Mouse (Mus musculus) cerebellum, postnatal 25 days (tissue): ENCODE measurements around the gene Klf12.
A peak's percentile ranks its signal among the peaks of the same experiment; 100 is the strongest.

ENCODE experiments used
- DNase-seq, 2 experiments: peaks; one replicate each; pipeline ENCODE4 v3.0.0; 2021; ENCODE audit warnings: mixed read lengths in 2 of 2

Klf12 gene

DNA sequence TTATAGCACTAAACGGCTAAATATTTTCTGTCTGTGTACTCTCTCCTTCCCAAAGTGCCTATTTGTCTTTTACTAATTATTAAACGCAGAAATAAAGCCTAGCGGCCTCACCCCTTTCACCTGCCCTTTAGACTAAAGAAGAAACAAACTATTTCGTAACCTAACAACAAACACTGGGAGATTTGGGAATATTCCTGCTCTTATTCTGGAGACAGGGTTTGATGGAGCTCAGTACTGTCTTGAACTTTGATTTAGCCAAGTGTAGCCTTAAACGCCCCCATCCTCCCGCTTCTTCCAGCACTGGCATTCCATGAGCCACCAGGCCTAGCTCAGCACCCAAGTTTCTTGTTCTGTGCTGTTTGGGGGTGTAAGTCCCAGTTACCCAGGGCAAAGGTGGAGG, 56.4 kb downstream of the Klf12 start:
- no peak for DNase-seq

DNA sequence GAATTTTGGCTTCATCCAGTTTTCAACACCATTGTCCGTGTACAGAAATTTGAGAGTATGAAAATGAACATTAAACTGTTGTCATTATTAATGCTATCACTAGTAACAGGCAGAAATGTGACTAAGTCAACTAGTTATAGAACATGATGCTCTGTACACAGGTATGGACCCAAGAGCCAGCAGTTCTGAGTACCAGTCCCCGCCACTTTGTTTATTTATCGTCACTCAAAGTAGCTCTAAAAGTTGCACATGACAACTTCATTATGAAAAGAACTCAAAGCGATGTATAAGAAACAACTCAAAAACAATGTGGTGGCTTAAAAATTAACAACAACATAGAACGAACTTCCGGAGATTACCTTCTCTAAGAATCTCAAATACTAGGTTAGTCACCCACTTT, 56.8 kb downstream of the Klf12 start:
- DNase-seq: no peak

DNA sequence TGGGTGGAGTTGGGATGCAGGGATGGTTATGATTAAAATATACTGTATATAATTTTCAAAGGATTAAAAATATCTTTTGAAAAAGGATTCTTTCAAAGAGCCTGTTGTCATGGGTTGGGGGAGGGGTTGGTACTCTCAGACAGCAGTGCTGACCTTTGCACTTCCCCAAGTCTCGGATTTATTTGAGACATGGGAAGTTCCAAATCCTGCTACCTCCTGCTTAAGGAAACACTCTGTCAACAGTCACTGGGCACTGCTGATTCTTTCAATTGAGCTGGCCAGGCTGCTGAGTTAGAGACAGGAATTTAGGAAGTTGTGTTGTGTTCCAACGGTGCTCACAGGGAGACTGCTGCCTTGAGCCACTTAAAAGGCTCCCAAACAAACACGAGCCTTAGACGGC, 60.3 kb downstream of the Klf12 start:
- DNase-seq: no peak

DNA sequence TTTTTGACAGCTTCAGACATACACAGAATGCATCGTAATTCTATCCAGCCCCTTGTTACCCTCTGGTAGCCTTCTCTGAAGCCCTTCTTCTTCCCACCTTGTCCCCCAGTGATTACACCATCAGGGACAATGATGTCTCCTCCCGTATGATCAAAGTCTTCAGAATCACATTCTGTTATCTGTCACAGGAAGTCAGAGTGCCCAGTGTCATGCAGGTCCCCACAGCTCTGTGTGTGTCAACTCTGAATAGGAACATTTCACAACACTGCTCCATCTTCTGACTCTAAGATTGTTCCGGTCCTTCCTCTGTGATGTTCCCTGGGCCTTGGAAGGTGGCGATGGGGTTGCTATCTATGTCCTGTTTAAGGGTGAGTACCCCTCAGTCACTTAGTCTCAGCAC, 62.2 kb downstream of the Klf12 start:
- DNase-seq: no peak

DNA sequence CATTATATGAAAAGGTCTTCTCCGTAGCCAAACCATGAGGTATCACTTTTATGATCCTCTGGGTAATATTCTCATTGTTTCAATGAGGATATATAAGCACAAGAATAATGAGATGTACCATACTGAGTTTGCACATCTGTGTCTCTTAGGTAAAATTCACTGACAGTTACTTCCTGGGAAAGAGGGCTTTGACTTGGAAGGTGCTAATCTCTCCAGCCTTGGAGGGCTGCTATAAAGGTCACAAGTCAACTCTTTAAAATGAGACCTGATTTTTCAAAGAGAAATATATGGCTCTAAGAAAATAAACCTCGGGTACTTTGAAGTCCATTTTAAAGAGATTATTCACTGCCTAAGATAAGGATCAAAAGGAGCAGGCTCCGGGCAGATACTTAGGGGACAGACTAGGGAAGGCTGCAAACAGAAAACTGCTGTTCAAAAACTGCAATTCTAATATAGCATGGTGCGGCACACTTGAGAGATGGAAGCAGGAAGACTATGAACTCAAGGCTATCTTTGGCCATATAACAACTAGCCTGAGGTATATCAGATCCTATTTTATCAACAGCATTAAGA, 69.2 kb downstream of the Klf12 start:
- no peak for DNase-seq

DNA sequence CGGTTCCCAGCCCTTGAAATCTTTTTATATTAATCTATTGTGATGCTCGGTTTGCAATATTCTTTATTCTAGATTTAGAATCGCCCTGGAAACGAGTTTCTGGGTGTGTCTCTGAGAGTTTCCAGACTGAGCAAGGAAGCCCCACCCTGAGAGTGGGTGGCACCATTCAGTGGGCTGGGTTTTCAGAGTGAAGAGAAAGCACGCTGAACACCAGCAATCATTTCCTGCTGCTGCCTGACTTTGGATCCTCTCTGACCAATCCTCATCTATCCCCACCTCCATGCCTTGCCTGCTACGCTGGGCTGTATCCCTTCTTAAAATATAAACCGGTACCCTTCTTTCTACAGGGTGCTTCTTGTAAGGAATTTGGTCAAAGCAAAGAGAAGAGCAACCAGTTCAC, 71.4 kb downstream of the Klf12 start:
- no peak for DNase-seq

DNA sequence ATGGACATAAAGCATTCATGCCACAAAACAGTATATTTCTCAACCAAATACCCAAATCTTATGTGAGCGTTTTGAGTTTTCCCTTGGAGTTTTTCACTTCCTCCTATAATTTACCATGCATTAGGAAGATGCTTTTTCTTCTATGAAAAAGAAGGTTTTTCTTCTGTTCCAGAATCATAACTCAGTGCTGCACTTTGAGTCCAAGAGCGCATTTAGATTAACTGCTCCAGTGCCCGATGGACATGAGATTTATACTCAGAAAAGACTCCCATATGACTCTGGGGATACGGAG, 72.7 kb downstream of the Klf12 start:
- DNase-seq: no peak

DNA sequence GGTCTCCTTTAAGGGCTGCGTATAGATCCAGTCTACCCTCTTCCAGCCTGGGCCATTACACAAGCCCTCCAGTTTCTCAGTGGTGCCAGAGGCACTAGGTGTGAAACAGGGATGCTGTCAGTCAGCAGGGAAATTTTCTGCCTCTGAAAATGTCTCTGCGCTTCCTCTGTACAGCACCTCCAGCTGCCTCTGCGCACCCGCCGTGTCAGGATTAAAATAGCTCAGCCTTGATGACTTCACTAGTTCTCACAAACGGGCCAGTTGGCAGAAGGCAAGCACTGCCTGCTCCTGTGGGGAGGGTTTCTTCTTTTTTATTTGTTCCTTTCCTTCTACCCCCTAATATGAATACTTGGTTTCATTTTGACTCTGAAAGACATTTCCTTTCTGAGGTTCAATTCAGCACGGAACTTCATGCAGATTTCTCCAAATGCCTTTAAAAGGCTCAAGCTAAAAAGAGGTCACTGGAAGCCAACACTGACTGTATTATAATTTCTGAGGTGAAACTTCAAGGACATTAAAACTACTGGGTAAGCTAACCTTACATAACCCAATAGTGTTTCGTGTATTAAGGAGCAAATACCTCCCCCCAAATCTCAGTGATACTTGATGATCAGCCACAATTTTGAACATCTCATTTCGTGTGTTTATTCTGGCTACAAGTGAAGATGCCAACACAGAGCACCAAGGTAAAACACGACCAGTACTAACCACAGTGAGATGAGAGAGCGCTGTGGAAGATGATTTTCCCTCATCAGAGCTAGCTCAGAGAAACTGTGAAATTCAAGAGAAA, 73.2 kb downstream of the Klf12 start:
- DNase-seq: peak; percentile 77 to 79

DNA sequence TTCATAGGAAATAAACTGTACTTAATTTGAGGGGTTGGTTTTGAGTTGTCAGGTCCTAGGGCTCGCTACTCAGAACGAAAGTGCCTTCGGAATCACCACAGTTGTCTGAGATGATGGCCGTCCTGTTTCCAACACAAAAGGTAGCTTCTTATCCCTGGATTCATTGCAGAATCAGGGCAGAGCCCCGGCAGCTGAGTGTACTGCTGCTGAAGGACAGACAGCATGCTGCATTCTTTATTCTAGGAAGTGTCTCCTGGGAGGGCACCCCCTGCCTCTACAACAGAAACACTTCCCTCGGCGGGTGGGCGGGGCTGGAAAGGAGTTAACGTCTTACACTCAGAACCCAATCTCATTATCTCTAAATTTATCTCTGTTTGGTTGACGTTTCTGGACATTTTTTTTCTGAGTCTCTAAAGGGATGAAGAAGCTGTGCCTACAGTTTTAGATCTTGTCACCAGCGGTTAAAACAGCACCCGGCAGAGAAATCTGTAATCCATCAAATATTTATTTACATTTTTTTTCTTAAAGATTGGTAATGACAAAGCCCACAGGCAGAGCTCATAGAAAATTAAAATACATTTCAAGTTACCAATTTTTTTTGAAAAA, 74.6 kb downstream of the Klf12 start:
- DNase-seq: peak; percentile 13 to 22

DNA sequence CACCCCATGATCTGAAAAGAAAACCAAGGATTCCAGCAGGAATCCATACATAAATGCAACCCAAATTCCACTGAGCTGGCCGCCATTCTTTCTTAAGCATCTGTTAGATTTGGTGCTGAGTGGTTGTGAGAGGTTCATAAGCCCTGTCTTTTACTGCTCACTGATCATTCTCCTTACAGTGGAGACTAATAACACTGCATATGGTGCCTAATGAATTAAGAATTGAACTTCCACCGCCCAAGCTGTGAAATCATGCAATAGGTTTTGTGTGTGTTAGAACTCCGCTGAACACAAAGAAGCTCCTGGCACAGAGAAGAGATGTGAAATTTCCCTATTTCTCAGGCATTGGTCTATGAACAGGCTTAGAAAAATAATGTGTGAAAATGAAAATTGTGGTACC, 77.4 kb downstream of the Klf12 start:
- no peak for DNase-seq

DNA sequence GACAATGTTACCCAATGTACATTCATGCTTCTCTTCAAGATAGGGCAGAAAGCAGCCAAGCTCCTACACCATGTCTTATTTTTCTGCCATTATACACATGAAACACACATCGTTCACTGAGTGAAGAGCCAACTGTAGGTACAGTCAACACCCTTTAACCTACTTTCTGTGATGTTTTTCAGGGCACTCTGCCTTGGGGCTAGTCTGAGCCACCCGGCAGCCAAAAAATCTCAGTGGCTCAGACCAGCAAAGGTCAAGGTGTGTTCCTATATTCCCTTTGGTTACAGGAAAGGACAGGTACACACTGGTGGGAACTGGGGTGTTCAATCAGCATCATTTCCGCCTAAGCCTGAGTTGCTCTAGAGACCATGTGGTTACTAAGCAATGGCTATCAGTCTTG, 78.3 kb downstream of the Klf12 start:
- no peak for DNase-seq

DNA sequence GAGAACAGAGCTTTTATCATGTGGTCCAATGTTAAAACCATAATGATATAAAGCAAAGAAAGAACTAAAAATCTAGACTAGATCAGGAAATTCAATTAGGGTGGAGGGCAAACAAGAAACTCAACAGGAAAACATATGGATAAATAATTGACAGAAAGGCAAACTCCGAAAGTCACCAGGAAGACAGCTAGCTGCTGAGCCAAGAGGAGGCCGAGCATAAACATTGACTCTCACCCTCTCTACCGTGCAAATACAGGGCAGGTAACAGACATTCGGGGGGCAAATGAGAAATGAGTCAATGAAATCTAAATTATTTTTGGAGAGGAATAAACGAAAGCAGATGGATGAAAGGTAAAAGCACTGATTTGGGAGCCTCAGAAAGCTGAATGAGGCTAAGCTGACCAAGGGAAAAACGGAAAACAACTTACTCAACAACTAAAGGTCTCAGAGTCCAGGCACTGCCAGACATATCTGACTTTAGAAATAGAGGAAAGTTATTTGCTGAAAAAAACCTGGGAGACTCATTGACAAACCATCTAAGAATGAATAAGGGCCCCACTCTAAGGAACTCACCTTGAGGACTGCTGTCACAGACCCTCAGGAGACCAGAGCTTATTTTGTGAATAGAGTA, 84.3 kb downstream of the Klf12 start:
- DNase-seq: no peak

DNA sequence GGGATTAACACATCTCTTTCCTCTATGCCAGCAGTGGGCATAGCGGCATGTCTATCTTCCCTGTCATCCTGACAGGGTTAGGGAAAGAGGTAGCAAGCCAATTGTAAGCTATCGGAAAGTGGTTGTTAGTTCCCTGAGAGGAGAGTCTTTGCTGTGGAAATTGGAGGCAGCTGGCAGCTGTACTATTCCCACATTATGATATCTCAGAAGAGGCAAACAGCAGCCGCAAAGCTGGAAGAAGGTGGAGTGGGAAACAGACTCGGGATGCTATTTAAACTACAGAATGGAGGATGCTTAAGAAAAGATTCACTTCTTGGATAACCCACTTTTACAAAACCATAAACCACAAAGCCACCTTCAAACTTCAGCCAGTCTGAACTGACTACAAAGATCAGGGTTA, 85.8 kb downstream of the Klf12 start:
- DNase-seq: no peak

DNA sequence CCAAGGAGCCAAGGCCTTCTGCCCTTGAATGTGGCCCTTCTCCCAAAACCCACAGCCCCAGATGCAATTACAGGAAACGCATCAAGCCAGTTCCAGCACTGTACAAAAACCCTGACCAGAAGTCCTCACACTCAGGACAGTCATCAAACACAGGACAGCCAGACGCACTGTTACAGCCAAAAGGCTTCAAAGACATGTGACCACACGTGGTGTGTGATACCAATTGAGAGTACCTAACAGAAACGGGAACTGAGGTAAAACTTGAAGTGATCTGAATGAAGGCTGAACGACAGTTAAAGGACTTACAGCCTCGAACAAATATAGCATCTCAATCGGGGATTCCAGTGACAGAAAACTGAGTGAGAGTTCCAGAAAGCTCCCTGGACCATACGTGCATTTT, 87.3 kb downstream of the Klf12 start:
- no peak for DNase-seq

DNA sequence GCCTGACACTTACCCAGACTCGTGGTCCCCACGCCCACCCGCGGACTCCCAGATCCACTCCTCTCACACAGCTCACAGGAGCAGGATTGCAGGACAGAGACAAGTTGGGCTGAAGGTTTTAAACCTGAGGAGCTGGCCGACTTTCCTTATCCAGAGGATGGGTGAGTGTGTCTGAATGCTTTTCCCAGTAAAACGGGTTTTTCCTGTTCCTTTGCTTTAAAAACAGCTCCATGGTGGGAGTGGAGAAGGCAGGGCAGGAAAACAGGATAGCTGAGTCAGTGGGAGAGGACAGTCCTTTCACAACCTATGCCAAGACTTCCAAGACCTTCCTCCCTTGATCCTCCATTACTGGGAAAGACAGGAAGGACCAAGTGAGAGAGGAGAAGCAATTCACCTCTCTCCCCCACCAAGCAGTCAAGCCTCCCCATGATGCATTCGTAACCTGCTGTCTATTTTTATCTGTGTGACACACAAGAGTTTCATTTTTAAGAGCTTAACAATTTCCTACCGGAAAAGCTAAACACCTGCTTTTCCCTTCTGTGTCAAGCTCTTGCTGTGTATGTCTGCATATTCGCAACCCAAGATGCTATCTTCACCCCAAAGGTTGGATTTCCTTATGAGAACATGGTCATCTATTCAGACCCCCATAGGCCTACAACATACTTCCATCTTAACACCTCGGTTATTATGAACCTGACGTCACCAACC, 94.8 kb downstream of the Klf12 start:
- DNase-seq: no peak

DNA sequence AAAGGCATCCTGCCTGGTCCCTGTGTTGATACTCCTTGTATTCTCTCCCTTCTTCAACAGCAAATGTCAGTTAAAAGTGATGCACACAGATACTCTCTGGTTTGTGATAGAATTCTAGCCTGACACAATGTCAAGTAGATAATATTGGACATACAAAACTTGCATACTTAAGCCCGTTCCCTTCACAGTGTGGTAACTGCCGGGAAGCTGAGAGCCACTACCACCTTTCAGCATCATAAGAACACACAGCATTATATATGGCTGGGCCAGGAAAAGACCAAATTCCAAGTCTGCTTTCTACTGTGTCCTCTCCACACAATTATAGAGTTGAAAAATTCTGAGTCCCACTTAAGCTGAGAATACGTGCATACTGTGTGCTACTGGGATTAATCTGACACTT, 97.1 kb downstream of the Klf12 start:
- no peak for DNase-seq

DNA sequence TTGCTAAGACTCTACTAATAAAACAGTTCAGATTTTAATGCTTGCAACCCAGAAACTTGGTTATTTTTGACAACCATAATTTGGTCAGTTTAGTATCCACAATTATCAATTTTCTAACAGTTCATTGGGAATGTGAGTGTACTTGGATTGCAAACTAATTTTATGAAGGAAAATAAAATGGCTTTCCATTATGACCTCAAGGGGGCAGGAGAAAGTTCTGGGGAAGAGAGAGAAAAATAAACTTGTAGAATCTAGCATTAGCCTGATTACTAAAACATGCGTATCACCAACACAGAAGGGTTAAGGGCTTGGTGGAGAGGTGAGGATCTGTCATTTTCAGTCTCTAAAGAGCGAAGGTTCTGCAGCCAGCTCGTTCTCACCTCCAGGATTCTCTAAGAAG, 106.7 kb downstream of the Klf12 start:
- DNase-seq: no peak

DNA sequence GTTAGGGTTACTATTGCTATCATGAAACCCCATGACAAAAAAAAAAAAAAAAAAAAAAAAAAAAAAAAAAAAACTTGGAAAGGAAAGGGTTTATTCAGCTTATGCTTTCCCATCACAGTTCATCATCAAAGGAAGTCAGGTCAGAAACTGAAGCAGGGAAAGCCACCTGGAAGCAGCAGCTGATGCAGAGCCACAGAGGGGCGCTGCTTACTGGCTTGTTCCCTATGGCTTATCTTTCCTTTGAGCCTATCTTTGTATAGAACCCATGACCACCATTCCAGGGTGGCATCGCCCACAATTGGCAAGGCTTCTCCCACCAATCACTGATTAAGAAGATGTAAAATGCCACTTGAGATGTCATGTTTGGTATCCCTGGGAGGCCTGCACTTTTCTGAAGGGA, 119.4 kb downstream of the Klf12 start:
- no peak for DNase-seq

DNA sequence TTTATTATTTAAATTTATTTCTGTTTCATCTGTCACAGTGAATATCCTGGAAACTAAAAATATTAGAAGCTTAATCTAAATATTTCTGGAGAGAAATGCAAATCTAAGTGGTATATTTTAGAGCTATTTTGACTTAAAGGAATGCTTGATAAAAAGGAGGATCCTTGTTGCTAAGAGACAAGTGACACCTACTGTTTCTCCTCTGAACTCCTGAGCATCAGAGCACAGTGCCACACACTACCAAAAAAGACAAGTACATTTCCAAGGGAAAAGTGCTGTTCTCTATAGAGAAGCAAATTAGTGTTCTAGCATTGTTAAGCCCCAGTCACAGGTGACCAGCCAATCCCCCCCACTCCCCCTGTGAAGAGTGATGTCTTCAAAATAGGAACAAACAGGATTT, 127.8 kb downstream of the Klf12 start:
- DNase-seq: no peak

DNA sequence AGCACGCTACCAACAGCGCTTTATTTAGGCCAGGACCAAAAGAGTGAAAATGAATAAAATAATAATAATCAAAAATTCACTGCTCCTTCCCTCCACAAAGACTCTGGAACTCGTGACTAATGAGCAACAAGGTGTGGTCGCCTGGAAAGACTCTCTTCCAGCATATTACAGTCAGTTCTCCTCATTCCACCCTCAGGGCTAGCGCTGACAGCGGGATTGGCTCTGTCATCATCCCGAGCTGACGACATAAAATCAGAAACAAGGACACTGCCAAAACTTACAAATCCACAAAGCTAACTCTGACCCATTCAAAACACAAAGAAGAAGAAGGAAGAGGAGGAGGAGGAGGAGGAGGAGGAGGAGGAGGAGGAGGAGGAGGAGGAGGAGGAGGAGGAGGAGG, 136.8 kb downstream of the Klf12 start:
- DNase-seq: no peak

DNA sequence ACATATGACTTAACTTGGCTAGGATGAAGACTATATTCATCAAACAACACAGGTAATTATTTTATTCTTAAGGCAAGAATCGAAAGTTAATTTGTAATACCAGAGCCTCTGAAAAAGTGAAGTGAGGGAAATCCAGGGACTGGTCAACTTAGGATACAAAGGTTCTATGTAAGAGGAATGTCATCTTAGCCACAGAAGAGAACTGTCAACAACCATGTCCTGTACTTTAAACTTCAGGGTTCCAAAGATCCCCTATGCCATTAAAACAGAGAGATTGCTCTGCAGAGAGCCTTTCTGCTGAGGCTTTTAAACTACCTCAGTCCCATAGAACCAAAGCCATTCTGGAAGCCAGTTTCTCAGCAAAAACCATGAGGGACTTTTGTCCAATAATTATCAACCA, 144.1 kb downstream of the Klf12 start:
- DNase-seq: no peak

DNA sequence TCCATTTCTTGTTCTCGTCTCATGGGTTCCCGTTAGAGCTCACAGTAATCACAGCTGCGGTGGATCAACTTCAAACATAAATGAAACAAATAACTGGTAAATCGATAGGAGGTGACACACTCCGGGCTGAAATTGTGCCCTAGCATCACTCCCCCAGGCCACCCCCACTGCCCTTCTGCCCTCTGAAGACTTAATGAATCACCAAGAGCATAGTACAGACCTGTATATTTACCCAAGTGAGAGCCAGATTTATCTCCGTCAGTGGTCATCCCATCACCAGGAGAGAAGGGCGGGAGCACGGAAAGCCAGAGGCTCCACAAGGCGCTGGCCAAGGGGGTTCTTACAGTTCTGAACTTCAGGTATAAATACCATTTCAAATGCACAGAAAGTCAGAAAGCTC, 150.2 kb downstream of the Klf12 start:
- no peak for DNase-seq

DNA sequence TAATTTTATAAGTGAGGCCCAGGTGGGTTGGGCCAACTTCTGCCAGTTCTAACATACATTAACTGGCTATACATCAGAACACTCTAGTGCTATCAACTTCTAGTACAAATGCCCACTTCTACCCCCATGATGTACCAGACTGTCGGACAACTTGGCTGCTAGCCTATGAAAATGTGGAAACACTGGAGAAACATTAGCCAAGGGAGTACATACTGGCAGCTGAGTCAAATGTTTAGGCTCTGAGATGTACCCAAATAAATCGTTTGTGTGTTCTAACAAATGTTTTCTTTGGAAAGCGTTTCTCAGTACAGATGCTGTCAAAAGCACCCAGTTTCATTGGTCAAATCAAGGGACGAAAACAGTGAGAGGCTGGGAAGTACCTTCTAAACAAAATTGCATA, 152.0 kb downstream of the Klf12 start:
- no peak for DNase-seq

DNA sequence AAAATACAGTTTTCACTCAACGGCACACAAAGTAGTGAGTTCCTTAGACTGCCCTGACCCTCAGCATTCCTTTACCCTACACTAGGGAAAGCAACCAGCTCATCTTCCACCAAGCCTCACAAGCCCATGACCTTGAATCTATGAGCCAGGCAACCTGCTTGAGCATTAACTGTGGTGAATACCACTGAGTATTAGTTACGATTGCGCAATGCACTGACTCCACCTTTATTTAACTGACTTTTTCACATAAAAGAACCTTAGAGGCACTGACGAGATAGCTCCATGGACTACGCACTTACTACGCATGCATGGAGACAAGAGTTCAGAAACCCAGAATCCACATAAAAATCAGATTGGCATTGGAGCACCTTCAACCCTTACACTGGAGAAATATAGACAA, 158.4 kb downstream of the Klf12 start:
- no peak for DNase-seq
